Mouse (Mus musculus): Measurements from ENCODE around the gene Eps8l2.

Gene Eps8l2

DNA sequence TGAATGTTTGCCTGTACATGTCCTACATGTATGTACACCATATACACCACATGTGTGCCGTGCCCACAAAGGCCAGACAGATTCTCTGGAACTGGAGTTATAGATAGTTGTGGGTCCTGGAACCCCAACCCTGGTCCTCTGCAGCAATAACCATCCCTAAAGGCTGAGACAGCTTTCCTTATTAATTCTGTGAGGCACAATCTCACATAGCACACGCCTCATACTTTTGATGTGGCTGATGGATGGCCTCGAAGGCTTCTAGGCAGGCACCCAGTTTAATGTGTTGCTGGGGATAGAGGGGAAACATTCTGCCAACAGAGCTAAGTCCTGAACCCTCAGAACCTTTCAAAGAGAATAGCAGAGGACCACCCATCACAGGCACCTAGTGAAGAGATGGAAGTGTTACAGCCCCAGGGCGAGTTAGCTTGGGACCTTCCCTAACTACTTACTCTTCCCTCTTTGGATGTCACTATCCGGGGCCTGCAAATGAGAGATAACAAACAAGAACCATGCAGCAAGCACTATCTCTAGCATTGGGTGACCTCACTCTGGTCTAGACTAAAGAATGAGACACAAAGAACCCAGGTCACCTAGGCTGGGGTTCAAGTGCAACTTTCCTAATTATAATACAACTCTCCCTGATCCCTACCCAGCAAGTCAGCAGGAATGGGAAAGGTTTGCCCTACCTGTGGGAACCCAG lies 25.8 kb downstream of the Eps8l2 start:
- DNase-seq (ENCODE audit: inconsistent age in 2 of 2, low spot score in 1 of 2) = no peak

DNA sequence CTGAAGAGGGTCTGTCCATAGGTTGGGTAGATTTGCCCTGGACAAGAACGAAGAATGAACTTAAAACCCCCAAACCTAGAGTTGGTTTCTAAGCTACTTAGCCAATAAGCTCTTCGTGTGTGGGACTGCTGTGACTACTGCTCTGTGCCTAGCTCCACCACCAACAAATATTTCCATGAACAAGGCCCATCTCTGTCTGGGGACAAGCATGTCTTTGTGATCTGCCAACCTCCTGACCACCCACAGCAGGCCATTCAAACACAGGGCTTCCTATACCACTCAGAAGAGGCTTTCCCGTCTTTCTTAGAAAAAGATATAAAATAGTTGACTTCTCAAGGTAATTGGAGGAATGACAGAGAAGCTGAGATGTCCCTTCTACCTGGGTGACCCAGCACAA lies 26.4 kb downstream of the Eps8l2 start:
- DNase-seq (ENCODE audit: inconsistent age in 2 of 2, low spot score in 1 of 2) = no peak

DNA sequence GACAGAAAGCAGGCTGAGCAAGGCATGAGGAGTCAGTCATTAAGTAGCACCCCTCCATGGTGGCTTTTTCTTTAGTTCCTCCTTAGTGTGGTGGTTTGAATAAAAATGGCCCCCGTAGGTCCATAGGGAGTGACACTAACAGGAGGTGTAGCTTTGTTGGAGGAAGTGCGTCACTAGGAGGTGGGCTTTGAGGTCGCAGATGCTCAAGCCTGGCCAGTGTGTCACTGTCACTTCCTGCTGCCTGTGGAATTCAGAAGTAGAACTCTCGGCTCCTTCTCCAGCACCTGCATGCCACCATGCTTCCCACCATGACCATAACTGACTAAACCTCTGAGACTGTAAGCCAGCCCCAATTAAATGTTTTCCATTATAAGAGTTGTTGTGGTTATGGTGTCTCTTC lies 28.7 kb downstream of the Eps8l2 start:
- DNase-seq (ENCODE audit: inconsistent age in 2 of 2, low spot score in 1 of 2) = no peak

DNA sequence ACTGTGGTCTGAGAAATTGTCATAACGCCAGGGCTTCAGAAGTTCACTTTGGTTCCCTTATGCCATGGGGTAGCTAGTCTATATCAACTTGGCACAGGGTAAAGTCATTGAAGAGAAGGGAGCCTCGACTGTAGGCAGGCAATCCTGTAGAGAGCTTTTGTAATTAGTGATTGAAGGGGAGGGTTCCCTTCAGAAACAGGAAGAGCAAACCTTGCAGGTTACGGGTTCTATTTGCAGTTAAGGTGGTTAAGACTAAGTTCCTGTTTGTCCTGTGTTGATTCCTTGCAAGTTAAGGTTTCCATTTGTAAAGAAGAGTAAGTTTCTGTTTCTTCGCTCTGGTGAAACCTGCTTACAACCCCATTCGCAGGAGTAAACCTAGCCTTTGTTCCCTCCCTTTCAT lies 31.2 kb downstream of the Eps8l2 start:
- no peak for DNase-seq (ENCODE audit: inconsistent age in 2 of 2, low spot score in 1 of 2)

DNA sequence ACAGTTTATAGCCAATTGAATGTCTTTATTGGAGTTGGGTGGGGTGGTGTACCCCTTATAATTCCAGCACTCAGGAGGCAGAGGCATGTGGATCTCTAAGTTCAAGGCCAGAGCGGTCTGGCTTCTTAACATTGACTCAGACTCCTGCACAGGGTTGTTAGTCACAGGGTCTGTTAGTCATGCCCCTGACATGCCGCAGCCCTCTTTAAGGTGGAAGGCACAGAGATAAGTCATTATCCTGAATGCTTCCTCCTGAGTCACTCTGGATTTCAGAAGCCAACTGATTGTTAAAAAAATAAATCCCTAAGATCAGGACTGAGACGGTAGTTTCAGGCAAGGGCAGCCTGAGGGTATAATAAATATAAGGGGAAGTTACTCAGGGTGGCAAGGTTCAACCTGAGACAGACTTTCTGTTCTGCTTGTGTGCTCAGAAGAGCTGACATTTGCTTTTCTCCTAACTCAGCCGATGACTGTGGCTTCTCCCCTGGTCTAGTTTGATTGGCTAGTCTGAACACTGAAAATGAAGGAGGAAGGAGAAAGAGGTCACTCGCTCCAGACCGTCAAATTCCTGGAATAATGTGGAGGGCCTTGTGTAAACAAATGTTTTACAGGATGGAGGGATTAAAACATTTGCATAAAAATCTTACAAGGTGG lies 33.4 kb downstream of the Eps8l2 start:
- peak; percentile 80 to 86 for DNase-seq (ENCODE audit: inconsistent age in 2 of 2, low spot score in 1 of 2)

DNA sequence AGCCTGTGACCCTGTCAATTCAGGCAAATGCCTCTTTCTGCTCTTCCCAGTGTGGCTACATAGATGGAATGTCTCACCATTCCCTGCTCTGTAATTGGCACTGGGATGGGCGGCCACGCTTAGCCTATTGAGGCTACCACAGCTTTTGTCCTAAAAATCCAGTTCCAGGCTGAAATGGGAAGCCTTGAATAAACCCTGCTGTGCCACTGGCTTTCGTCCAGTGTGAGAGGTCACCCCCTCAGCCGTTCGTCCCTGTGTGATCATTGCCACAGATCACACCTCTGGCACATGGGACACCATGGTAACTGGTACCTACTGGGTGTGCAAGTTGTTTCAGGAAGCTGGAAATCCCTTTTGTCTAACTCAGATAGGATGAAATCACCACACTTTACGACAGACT lies 34.9 kb downstream of the Eps8l2 start:
- peak in 1 of 2 experiments; percentile 70 for DNase-seq (ENCODE audit: inconsistent age in 2 of 2, low spot score in 1 of 2)

DNA sequence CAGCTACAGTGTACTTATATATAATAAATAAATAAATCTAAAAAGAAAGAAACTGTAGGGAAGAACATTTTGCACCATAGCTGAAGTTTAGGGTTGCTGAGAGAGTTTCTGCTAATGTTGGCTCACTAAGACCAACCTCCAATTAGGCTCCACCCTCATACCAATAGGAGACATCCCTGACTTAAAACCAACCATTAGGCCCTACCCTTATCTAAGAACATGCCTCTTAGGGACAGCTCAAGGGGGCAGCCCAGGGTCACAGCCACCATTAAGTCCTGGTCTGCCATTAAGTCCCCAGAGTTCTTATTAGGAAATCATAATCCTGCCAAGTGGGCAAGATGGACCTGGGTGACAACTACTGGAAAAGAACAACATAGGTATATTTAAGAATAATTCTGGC lies 35.7 kb downstream of the Eps8l2 start:
- DNase-seq (ENCODE audit: inconsistent age in 2 of 2, low spot score in 1 of 2) = no peak

DNA sequence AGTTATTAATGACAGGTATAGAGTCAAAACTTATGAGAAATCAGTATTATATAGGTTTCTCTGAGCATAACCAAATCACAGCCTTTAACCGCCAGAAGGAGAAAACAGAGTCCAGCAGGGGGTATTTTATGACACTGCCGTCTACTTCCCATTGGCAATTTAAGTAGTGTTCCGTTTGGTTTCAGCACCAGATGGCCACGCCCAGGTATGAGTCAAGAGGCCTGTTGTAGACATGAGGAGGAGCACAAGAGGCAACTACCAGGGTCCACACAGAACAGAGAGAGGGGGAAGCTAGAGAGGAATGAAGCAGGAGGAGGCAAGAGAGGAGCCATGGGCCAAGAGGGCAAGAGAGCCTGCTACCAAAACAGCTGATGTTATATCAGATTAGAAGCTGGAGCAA lies 40.9 kb downstream of the Eps8l2 start:
- DNase-seq (ENCODE audit: inconsistent age in 2 of 2, low spot score in 1 of 2) = peak in 1 of 2 experiments; percentile 40

DNA sequence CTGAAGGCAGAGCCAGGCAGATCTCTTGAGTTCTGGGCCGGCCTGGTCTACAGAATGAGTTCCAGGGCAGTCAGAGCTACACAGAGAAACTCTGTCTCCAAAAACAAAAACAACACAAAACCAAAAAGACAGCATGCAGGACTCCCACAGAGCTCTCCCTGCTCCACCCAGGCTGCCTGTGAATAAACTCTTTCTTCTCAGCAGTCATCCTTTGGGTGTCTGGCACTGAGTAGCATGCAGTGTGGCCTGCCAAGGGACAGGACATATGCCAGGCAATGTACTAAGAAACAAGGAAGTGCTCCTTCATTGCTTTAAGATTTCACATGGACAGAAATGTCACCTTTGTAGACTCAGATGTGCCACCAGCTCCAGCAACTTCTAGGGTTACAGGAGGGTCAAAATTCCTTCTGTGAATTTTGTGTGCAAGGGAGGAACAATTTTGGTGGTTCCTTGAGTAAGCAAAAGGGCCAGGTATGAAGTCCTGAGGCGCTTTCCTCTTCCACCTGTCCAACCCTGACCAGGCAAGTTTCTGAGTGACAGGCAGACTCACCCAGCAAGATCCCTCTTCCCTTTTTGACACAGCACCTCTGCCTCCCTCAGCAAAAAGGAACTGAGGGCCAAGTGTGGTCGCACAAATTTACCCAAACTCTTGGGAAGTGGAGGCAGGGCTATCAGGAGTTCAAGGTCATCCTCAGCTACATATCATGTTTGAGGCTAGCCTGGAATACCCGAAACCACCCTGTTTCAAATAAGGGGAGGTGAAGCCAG lies 42.6 kb downstream of the Eps8l2 start:
- DNase-seq (ENCODE audit: inconsistent age in 2 of 2, low spot score in 1 of 2) = peak in 1 of 2 experiments; percentile 51

DNA sequence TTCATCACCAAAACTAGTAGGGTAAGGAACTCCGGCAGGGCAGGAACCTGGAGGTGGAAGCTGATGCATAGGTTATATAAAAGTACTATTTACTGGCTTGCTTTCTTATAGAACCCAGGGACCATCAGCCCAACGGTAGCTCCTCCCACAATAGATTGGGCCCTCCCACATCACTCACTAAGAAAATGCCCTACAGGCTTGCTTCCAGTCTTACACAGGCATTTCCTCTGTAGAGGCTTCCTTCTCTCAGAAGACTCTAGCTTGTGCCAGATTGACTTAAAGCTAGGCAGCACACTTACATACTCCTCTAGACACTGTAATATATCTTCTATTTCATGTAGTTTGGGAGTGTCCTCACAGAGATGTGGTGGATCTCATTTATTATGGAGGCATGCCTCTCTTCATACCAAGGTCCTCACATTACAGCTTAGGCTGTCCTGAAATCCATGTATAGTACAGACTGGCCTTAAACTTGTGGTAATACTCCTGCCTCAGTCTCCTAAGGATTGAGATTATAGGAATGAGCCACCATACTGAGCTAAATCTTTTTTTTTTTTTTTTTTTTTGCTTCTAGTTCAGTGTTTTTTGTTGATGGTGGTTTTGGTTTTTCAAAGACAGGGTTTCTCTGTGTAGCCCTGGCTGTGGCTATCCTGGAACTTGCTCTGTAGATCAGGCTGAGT lies 49.3 kb downstream of the Eps8l2 start:
- no peak for DNase-seq (ENCODE audit: inconsistent age in 2 of 2, low spot score in 1 of 2)

DNA sequence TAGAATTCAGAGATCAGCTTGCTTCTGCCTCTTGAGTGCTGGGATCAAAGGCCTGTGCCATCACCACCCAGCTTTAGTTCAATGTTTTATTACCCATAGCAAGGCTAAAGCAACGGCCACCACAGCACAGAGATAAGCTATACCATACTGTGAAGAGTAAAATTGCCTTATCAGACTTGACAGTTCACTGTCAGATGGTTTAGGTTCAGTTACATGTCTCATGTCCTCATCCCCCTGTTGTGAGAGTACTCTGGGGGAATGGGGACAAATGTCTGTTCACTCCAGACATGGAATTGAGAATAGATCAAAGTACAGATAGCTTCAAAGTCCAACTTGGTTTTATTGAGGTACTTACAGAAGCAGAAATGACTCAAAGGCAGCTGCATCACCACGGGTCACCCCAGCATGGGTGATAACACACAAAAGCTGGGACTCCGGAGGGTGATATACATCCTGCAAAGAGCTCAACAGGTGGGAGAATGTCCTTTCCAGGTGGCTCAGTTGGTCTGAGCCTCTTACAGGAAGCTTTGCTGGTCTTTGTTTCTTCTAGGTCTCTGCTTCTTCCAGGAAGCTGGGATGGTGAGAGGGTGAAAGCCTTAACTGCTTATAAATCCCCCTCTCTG lies 49.9 kb downstream of the Eps8l2 start:
- no peak for DNase-seq (ENCODE audit: inconsistent age in 2 of 2, low spot score in 1 of 2)

DNA sequence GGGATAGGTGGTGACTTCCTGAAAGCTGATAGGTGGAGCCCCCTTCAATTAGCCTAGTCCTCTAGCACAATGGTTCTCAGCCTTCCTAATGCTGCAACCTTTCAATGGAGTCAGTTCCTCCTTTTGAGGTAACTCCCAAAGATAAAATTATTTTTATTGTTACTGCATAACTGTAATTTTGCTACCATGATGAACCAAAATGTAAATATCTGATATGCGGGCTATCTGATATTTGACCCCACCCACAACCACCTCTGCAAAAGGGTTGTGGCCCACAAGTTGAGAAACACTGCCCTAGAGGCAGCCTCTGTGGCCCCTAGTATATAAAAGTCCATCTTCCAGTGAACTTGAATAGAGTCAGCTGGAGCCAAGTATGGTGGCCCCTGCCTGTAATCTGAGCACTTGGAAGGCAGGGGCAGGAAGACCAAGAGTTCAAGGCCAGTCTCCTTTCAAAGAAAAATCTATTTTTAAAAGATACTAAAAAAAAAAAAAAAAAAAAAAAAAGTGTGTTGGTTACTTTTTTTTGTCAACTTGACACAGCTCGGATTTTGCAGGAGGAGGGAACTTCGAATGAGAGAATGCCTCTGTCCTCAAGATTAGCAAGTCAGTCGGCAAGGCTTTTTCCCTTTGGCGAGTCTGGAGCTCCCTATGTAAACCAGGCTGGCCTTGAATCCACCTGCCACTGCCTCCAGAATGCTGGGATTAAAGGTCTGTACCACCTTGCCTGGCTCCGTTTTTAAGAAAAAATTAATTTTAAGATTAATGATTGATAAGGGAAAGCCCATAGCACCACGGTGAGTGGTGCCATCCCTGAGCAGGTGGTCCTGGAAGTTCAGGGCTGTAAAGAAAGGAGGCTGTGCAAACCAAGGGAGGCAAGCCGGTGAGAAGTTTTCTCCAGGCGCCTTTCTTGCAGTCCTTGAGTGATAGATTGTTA lies 51.9 kb downstream of the Eps8l2 start:
- DNase-seq (ENCODE audit: inconsistent age in 2 of 2, low spot score in 1 of 2) = peak in 1 of 2 experiments; percentile 33

DNA sequence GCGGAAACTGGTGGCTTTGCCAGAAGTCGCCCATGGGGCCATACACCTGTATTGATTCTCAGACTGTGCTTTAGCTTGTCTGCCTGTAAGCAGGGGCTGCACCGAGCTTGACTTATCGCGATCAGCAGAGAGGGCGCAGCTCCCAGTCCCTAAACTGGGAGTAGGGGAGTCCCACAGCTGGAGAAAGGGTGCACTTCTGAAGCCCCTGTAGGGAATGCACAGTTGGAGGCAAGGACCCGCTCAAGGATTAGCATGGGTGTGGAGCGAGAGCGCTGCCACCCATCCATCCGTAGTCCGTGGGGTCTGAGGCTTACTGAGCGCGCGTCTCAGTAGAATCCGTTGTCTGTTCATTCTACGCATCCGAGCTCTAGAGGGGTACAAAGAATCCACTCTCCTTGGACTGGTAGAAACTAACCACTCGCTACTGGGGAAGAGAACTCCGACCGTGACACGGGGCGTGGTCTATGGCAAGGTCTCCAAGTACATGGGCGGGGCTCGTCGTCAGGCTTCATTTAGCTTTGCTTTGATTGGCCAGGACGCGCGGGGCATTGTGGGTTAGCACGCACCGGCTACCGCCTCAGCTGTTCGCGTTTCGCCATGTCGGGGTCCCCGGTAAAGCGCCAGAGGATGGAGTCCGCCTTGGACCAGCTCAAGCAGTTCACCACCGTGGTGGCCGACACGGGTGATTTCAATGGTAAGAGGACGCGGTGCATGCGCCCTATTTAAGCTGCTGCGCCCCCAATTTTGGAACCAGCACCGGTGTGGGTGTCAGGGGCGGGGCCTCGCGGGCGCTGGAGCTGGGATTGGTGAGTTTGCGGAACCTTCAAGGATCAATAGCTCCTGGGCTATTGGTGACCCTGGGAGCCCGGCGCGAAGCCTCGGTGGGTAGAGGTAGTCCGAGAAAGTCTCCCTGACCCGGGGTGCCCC lies 53.2 kb downstream of the Eps8l2 start, which contains the start of gene Taldo1:
Gene Taldo1 (plus strand): TSS at position 575 of the 927 bp plus-strand sequence.
- peak; percentile 97 to 99 for DNase-seq (ENCODE audit: inconsistent age in 2 of 2, low spot score in 1 of 2)

DNA sequence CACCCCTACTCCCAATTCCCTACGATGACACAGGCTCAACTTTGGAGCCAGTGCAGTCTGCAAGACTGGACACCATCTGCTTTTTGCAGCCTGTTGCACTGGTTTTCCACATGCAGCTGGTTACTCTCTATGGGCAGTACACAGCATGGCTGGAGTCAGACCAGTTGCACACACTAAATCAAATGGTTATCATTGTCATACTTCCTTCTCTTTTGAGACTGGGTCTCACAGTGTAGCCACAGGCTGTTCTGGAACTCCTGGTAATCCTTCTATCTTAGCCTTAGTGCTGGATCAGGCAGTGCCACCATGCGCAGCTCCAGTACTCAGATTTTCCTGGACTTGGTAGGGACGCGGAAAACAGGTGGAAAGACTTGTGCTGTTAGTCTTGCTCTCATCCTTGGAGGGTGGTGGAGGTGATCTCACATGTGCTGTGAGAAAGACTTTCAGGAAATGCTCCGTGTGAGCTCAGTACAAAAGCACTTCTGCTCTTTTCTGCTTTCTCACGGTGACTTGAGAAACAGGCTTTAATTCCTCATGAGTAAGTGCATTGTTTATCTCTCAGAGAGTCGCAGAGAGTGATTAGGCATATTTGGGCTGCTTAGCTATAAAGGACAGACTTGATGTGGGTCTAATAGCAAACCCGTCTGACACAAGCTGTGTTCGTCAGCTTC lies 54.0 kb downstream of the Eps8l2 start:
- DNase-seq (ENCODE audit: inconsistent age in 2 of 2, low spot score in 1 of 2) = no peak

DNA sequence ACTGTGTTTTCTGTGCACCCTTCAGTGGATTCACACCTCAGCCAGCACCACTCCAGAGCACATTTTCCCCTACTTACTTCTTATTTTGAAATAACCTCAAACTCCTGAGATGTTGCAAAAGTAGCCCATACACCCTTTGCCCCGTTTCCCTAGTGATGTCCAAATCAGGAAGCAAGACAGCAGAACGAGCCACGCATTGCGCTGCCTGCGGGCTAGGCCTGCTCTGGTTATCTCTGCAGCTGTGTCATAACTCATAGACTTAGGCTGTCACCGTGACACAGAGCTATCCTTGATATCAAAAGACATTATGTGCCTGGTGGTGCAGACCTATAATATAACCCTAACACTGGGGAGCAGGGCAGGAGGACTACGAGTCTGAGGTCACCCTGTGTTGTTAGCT lies 55.5 kb downstream of the Eps8l2 start:
- DNase-seq (ENCODE audit: inconsistent age in 2 of 2, low spot score in 1 of 2) = peak; percentile 74 to 82

DNA sequence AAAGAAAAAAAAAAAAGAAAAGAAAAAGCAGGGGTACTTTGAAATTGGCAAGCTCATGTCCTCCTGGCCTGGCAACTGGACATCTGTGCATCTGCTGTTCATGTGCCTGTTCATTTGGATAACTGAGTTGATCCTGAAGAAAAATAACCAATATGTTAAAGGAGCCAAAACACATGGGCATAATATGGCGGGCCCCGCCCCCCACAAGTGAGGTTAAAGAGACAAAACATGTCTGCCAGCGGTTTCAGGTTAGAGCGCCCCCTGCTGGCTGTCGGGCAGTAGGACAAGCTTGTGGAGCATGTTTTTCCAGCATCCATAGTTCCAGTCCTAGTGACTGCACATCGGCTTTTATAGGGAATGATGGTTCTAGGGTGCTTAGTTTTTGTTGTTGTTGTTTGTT lies 56.1 kb downstream of the Eps8l2 start:
- peak; percentile 74 to 88 for DNase-seq (ENCODE audit: inconsistent age in 2 of 2, low spot score in 1 of 2)

DNA sequence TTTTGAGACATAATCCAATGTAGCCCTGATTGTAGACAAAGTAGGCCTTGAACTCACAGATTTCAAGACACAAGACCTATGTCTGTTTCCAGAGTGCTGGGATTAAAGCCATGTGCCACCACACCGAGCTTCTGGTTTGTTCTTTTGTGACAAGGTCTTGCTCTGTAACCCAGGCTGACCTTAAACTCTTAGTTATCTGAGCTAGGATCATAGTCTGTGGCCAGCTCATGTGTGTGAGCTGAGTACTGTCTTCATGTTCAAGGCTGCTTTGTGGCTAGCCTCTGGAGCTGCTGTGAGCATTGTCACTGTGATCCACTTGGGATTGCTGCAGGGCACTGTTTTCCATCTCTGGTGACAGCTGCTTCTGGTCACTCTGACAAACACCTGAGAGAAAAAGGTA lies 56.7 kb downstream of the Eps8l2 start:
- peak; percentile 38 to 72 for DNase-seq (ENCODE audit: inconsistent age in 2 of 2, low spot score in 1 of 2)

DNA sequence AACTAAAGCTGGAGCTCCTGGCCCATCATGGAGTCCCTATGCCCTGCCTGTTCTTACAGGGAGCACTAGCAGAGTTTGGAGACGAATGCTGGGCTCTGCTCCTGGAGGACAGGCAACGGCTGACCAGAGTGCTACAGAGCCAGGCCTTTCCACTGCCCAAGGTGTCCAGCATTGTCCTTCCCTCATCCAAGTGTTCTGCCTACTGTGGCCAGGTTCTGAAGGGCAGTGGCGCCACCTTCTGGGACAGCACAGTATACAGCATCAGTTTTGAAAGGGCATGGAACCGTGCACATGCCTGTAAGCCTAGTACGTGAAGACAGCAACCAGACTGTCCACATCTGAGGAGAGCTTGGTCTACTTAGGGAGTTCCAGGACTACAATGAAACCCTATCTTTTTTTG lies 64.6 kb downstream of the Eps8l2 start:
- peak; percentile 77 to 86 for DNase-seq (ENCODE audit: inconsistent age in 2 of 2, low spot score in 1 of 2)

Measured in adrenal gland, adult (tissue).